Mouse (Mus musculus) MN1 (cell line): ENCODE measurements around the gene Cltc.

Source experiments
- DNase-seq: peaks from one replicate; pipeline ENCODE4 v3.0.0-alpha.2; 2016; ENCODE audit warnings: low spot score

Gene Cltc

GRCm38 (mm10) chr11:86683395-86684125 lies 73.8 kb downstream of the Cltc start, which contains the start of the genes Vmp1 and Ptrh2:
Gene Vmp1 (minus strand): TSS chr11:86683836.
Gene Ptrh2 (plus strand): TSS chr11:86683985.
- peak; percentile 97 for DNase-seq

GRCm38 (mm10) chr11:86682861-86683260 lies 74.5 kb downstream of the Cltc start:
- no peak for DNase-seq

- DNase-seq: no peak
Observed at GRCm38 (mm10) chr11:86681423-86681822, 75.9 kb downstream of the Cltc start.

GRCm38 (mm10) chr11:86680729-86681128 lies 76.6 kb downstream of the Cltc start:
- no peak for DNase-seq

- no peak for DNase-seq
Observed at GRCm38 (mm10) chr11:86678957-86679356, 78.4 kb downstream of the Cltc start.

- no peak for DNase-seq
Observed at GRCm38 (mm10) chr11:86675520-86675919, 81.8 kb downstream of the Cltc start.

GRCm38 (mm10) chr11:86672772-86673171 lies 84.6 kb downstream of the Cltc start:
- peak; percentile 28 for DNase-seq

GRCm38 (mm10) chr11:86671041-86671675 lies 86.2 kb downstream of the Cltc start:
- no peak for DNase-seq

- DNase-seq: no peak
Observed at GRCm38 (mm10) chr11:86668169-86668568, 89.2 kb downstream of the Cltc start.

GRCm38 (mm10) chr11:86667553-86667952 lies 89.8 kb downstream of the Cltc start:
- no peak for DNase-seq

GRCm38 (mm10) chr11:86664406-86664805 lies 93.0 kb downstream of the Cltc start:
- no peak for DNase-seq

GRCm38 (mm10) chr11:86663977-86664376 lies 93.4 kb downstream of the Cltc start:
- DNase-seq: no peak

- DNase-seq: no peak
Observed at GRCm38 (mm10) chr11:86662986-86663895, 94.1 kb downstream of the Cltc start.

- DNase-seq: no peak
Observed at GRCm38 (mm10) chr11:86657863-86658262, 99.5 kb downstream of the Cltc start.

- DNase-seq: no peak
Observed at GRCm38 (mm10) chr11:86656849-86657567, 100.4 kb downstream of the Cltc start.

- DNase-seq: peak; percentile 61
Observed at GRCm38 (mm10) chr11:86655671-86656070, 101.7 kb downstream of the Cltc start.

- no peak for DNase-seq
Observed at GRCm38 (mm10) chr11:86654096-86654495, 103.3 kb downstream of the Cltc start.

- DNase-seq: peak; percentile 76
Observed at GRCm38 (mm10) chr11:86653446-86653845, 103.9 kb downstream of the Cltc start.

GRCm38 (mm10) chr11:86652578-86652979 lies 104.8 kb downstream of the Cltc start:
- DNase-seq: peak; percentile 61

GRCm38 (mm10) chr11:86650676-86651075 lies 106.7 kb downstream of the Cltc start:
- no peak for DNase-seq

- no peak for DNase-seq
Observed at GRCm38 (mm10) chr11:86649542-86649941, 107.8 kb downstream of the Cltc start.
